Mouse (Mus musculus) A20 (cell line): ENCODE results near the gene Kdm5a.
A peak's percentile ranks its signal among the peaks of the same experiment; 100 is the strongest.

Experiments used
- DNase-seq: peaks from one replicate; pipeline ENCODE4 v3.0.0-alpha.2; 2011; ENCODE audit warnings: low read depth, low spot score

Gene Kdm5a

DNA sequence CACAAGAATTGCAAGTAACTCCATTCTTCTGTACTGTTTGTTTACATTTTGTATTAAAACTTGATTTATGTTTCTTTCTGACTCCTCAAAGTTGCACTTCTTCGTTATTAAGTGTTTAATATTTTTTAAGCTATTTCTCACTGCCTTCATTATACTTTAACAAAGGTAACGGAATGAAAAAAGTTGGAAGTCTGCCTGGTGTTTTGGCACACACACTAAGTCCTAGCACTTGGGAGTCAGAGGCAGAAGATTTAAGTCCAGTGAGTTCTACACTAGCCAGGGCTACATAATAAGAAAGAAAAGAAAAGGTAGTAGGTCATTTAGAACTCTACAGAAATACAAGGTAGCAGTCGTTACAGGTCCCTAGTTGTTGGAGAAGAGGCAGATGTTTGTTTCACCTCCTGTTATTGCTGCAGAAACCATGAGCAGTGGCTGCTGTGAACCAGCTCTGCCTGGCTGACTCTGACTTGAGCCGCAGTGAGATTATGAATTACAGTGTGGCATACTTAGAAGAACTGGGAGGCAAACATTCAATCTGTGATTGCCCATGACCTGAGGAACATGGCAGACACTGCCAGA is 78.3 kb downstream of the Kdm5a start:
- no peak for DNase-seq

DNA sequence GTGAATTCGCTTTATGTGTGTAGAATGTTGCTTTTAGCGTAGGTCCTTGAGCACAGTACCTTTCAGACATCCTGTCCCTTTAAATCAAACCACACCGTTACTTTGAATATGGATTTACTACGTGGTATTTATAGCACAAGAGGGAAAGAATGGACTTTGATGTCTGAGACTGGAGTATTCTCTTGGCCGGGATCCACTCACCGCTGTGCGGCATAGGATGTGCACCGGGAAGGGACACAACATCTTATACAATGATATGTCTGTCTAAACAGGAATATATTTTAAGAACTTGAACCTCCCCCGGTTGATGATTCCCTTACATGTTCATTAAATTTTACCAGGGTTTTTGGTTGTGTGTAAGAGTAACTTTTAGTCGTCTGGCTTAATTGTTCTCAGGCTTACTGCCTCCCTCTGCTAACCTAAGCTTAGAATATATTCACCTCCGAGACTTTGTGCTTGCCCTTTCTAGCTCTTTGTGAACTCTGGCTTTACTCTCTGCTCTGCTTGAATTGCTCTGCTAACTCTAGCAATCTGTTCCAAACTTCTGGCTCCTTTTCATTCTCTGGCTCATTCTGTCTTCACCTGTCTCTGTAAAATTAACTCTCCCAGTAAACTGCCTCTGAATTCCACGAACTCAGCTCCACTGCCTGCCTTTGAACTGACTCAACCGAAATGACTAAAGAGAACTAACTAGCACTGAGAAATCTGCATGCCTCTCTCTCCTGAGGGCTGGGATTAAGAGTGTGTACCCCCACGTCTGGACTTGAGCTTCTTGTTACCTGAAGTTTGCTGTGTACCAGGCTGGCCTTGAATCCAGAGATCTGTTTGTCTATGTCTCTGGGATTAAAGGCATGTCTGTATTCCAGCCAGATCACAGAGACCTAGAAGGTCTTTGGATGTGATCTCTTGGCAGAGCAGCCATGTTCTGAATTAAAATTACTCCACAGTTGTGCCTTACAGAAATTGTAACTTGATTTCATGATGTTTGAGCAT is 79.7 kb downstream of the Kdm5a start:
- DNase-seq, result no peak

DNA sequence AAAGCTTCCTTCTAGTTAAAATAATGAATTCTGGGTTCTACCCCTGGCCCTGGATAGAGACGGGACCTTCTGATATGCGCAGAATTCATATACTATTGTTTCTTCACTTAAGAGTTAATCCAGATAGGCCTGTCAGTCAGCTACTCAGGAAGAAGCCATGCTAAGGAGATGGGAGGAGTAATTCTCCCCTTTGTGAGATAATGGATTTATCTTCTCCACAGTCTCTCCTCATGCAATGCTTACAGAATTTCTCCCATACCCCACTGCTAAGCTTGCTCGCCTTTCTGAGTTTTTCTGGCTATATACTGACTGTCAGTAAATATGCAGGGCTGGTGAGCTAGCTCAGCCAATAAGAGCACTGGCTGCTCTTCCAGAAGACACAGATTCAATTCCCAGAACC is 86.3 kb downstream of the Kdm5a start:
- no peak for DNase-seq

DNA sequence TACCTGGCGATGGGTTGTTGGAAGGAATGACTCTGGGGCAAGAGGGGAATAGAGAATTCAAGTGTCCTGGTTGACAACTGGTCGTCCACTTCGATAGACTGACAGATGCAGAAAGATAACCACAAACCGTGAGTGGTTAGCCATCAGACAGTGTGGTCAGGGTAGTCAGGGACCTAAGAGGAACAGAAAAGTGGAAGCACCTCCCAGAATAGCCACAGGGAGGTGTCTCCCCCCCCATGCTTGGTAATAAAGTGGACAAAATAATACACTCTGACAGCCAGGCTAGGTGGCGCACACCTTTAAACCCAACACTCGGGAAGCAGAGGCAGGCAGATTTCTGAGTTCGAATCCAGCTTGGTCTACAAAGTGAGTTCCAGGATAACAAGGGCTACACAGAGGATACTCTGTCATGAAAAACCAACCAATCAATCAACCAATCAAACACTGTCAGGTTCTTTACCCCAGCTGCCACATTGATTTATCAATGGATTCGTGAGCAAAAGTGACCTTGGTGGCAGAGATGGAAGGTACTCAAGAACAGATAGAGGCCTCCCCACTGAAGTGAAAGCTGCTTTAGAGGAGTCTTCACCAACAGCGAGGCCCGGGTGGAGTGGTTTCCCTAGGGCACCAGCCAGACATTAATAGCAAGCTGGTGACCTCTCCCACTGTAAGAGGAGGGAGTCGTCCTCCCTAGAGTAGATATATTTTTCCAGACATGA is 88.6 kb downstream of the Kdm5a start:
- peak; percentile 56 for DNase-seq

DNA sequence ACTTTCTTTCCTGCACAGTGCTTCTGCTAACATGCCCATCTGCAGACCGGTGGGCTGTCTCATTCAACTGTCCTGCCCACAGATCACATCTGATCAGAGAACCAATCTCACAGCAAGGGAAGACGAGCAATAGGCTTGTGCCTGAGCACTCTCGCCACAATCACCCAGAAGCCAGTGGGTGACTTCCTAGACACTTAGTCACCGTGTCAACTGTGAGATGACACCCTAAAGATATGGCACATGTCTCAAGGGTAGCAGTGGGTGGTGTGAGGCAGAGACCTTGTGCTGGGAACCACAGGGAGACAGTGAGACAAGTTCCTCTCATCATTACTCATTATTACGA is 89.2 kb downstream of the Kdm5a start:
- no peak for DNase-seq

DNA sequence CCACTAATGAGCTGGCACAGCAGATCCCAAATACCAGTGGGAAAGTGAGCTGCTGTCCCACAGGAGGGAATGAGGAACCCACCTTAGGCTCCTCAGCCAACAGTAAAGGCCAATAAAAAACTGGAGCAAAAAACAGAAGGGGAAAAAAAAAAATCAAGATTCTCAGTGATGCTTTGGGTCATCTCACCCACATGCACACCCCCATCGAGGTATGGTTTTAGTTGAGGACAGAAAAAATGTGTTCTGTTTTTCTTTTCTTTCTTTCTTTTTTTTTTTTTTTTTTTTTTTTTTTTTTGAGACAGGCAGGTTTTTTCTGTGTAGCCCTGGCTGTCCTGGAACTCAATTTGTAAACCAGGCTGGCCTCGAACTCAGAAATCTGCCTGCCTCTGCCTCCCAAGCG is 89.6 kb downstream of the Kdm5a start:
- no peak for DNase-seq

DNA sequence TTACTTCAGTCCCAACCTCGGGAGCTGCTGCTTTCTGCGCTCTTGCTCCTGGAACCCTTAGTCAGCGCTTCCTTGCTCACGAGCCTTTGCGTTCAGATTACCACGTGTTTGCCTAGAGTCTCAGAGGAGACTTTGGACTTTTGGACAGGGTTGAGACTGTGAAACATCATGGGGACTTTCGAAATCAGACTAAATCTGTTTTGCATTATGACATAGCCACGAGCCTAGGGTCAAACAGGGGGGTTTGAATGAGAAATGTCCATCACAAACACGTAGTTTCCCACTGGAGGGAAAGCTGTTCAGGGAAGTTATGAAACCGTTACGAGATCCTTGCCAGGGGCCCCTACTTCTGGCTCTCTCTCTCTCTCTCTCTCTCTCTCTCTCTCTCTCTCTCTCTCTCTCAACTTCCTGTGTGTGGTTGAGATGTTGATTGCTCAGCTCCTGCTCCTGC is 90.7 kb downstream of the Kdm5a start:
- no peak for DNase-seq

DNA sequence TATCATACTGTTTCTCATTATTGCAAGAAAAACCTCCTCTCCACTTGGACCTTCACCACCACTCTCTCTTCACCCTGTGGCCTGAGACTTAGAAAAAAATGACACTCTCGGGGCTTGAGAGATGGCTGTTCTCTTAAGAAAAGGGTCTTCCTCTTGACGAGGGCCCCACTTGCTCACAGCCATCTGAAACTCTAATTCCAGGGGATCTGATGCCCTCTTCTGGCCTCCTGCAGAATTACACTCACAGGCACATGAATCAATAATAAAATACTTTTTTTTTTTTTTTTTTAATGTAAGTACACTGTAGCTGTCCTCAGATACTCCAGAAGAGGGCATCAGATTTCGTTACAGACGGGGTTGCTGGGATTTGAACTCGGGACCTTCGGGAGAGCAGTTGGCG is 93.2 kb downstream of the Kdm5a start:
- peak; percentile 70 for DNase-seq

DNA sequence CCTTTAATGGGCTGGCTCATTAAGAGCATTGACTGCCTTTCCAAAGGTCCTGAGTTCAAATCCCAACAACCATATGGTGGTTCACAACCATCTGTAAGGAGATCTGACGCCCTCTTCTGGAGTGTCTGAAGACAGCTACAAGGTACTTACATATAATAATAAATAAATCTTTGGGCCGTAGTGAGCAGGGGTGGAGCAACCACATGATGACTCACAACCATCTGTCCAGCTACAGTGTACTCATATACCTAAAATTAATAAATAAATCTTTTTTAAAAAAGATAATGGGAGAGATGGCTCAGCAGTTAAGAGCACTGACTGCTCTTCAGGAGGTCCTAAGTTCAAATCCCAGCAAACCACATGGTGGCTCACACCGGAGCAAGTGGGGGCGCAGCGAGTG is 93.8 kb downstream of the Kdm5a start:
- no peak for DNase-seq

DNA sequence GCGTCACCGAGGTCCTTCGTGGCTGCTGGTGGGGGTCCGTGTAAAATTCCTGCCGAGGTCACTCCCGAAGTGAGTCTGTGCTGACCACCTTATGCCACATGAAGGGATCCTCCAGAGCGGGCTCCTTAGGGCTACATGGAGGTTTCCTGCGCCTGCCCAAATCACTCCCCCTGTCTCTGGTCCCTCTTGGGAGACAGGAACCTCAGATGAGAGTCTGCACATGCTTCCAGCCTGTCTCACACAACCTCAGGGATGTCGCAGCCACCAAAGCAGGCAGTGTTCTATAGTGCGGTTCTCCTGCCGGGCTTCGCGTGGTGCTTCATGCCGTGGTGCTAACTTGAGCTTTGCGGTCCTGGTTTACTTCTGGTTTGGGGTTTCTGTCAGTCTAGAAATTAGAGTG is 97.3 kb downstream of the Kdm5a start:
- no peak for DNase-seq

DNA sequence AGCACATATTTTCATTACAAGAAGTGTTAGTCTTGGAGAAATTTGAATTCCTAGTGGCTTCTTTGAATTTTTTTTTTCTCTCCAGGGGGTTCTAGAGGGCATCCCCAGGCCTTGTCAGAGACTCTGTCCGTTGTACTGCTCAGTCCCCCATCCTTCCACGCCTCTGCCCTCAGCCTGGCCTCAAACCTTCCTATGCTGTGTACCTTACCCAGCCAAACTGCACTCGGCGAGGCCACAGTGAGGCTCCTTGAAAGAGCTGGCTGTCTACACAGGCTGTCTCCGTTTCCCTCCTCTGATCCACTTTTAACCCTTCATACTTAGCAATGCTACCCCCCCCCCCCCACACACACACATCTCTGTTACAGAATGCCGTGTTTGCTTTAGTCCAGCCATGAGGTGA is 98.3 kb downstream of the Kdm5a start:
- no peak for DNase-seq

DNA sequence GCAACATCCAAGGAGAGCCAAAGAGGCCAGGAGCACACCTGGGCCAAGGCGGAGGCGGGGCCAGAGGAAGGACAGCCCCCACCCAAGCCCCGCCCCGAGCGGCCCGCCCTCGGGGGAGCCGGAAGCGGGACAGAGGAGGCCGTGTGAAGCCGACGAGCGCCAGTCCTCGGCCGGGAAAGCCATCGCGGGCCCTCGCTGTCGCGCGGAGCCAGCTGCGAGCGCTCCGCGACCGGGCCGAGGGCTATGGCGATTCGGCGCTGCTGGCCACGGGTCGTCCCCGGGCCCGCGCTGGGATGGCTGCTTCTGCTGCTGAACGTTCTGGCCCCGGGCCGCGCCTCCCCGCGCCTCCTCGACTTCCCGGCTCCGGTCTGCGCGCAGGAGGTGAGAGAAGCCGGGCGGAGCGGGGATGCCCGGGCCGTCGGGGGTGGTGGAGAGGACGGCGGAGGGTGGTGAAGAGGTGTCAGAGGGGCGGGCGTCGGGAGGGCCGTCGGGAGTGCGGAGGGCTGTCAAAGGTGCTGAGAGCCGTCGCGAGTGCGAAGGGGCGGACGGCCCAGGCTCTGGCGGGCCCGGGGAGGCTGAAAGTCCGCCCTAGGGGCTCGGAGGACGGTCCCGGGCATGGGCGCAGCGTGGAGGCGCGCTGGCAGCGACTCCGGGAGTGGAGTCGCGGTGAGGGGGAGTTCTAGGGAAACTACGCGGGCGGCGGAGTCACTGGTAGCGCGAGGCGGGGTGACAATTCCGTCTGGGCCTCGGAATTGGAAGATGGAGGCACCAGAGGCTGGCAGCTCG is 99.4 kb downstream of the Kdm5a start, which contains the start of gene Il17ra:
TSS of gene Il17ra (plus strand) at position 162 of the 786 bp plus-strand sequence.
- DNase-seq, result peak; percentile 89

DNA sequence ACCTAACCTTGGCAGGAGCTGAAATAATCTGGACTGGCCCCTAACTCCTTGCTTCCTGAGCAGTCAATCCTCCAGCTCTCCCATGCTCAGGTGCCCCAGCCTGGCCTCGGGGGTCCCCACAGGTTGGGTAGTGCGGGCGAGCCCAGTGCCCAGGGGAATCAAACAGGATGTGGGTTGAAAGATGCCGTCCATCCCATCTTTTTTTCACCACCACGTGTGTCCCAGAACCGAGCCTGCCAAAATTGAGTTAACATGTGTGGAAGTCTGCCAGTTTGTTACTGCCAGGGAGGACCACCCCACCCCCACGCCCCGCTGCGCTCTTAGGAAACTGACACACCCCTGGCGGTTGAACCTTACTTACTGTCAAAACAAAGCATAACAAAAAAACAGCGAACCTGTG is 100.0 kb downstream of the Kdm5a start:
- DNase-seq, result peak; percentile 75

DNA sequence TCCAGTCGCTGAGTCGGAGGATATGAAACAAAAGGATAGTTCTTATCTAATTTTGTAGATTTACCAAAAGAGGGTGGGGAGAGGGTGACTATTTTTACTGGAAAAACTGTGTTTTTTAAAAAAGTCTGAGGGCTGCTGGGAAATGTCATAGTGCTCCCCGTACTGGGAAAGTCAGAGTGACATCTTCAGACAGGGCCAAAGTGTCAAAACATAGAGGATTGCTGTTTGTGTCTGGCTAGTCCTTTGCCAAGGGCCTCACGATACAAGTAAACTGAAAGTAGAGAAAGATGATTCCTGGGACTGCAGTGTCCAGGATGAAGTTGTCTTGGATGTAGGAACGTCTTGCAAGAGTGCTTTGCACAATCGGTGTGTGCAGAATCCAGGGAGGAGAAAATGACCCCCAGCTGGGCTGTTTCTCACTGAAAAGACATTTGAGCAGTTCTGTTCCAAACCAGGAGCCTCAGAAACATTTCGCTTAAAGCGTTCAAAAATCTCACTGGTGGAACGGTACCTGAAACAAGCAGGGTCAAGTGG is 100.5 kb downstream of the Kdm5a start:
- DNase-seq, result peak; percentile 37

DNA sequence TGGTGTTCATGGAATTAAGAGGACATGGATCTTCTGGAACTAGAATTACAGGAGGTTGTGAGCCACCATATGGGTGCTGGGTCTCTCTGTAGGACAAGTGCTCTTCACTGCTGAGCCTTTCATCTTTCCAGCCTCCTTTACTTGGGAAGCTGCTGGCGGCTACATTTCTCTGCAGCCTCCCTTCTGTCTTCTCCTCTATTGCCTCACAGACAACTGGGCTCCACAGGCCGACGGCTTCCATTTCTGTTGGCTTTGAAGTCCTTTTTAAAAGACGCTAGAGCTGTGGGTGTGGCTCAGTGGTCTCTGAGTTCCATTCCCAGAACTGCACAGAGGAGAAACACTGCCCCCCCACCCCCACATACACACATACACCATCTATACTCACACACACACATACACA is 101.5 kb downstream of the Kdm5a start:
- no peak for DNase-seq

DNA sequence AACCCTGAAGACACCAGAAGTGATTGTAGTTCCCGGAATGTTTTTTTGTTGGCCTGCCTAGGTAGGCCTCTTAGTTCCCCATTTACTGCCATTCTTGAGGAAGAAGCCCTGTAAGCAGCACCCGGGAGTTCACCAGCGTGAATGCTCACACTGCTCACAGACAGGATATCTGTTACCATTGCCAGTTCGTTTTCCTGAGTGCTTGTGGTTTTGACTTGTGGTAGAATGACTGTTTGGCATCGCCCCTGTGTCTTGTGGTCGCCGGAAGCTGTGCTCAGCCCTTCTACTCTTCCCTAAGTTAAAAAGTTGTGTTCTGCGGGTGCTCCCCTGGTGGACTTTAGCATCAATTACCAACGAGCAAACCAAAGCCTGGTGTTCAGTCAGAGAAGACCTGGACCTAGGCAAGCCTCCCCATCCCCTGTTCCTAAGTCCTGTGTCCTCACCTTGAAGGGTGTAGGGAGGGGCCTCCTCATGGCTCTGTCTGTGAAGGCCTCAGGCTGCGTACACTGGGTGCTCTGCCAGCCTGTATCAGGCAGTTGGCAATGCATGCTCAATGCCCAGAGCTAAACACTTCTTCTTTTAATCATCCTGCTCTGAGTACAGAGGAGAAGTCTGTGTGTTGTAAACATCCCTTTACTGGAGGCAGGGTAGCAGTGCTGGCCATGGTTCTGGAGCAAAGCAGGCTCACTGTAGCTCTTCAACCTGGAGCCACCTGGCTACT is 102.8 kb downstream of the Kdm5a start:
- DNase-seq, result peak; percentile 79

DNA sequence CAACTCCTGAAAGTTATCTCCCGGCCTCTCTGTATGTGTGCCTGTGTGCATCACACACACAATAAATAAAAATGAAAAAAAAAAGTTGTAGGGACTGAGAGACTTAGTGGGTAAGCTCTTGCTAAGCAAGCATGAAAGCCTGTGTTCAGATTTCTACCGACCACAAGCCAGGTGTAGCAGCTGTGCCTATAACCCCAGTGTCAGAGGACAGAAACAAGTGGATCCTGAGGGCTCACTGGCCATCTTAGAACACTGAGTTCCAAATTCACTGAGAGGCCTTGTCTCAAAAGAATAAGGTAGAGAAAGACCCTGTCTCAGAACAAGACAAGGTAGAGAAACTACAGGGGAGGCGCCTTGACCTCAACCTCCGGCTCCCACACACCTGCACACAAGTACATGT is 104.3 kb downstream of the Kdm5a start:
- DNase-seq, result peak; percentile 65

DNA sequence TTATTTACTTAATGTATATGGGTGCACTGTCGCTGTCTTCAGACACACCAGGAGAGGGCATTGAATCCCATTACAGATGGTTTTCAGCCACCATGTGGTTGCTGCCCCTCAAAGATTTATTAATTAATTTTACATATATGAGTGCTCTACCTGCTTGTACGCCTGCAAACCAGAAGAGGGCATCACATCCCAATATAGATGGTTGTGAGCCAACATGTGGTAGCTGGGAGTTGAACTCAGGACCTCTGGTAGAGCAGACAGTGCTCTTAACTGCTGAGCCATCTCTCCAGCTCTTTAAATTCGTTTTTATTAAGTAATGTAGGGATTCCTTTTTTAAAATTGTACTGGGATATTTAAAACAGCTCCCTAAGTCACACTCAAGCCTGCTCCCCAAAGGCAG is 105.3 kb downstream of the Kdm5a start:
- DNase-seq, result peak; percentile 86

DNA sequence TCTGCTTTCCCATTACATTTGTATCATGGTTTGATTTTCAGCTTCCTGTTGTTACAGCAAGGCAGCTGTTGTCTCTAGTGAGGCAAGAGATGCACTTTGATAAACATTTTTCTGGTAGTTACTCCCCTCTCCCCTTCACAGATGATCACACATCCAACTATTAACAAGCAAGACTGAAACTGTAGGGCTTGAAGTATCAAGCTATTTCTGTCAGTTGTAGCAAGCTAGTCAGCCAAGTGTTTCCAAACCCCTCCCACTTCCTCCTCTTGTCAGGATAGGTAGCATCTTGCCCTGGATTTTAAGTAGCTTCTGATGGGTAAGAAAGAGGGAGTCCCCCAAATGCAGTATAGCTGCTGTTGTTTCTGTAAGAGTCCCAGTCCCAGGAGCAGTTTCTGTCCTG is 105.8 kb downstream of the Kdm5a start:
- DNase-seq, result peak; percentile 93

DNA sequence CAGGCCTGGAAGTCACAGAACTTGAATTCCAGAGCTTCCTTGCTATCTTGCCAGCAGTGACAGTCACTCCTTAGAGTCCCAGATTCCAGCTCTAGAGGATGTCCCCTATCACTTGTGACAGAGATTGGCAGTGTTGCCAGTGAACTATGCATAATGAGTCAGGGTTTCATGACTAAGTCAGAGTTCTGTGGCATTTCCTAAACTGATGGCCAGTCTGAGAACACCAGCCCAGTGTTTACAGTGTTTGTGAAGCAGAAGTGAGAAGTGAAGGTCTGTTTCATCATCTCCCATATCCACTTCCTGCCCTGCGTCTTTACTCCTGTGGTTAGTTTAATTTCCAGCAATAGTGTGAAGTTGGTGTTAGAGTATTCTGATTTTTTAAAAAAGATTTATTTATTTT is 106.7 kb downstream of the Kdm5a start:
- DNase-seq, result peak; percentile 83

DNA sequence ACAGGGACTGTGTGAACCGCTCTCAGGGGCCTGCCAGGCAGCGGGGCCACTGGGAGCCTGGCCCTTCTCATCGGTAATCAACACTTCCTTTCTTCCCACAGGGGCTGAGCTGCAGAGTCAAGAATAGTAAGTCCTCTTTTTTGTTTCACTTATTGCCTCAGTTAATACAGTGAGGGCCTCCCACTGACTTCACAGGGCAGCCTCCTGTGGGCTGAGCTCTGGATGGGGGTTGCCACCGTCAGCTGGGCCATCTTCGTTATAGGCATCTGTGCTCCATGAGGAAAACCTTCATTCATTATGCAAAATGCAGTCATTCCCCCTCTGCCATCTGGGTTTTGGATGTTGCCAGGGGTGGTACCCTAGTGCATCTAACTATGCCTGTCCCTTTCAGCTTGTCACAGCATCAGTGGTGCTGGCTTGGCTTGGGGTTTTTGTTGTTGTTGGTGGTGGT is 108.1 kb downstream of the Kdm5a start:
- DNase-seq, result peak; percentile 87
